Mouse (Mus musculus) limb, embryonic 10.5 days (tissue): Measurements from ENCODE around the gene Lrmp. TPM values are rescaled to one million over a fixed set of nuclear protein-coding genes. Genes with fewer than 3 reads are reported as not detected.
"Not testable (repeated sequence)": the region's sequence is repeated elsewhere in the genome, so short reads cannot be mapped to it uniquely, and the experiment has no call there.

Source experiments
- DNase-seq: peaks from one replicate; pipeline ENCODE4 v3.0.0-alpha.2; 2017; ENCODE audit warnings: low spot score
- H3K27ac ChIP-seq: fragments of 300-500 bp; sonication (generic); 2 replicates; pipeline ENCODE4 v1.5.1; 2016; ENCODE audit warnings: mild to moderate bottlenecking
- H3K27me3 ChIP-seq: fragments of 300-500 bp; sonication (generic); 2 replicates; pipeline ENCODE4 v1.6.1; 2016; ENCODE audit warnings: low read depth, mild to moderate bottlenecking; ENCODE audit not compliant: poor library complexity, severe bottlenecking
- H3K36me3 ChIP-seq: fragments of 300-500 bp; sonication (generic); 2 replicates; pipeline ENCODE4 v1.6.1; 2016; ENCODE audit warnings: mild to moderate bottlenecking, moderate library complexity
- H3K4me1 ChIP-seq: fragments of 300-500 bp; sonication (generic); 2 replicates; pipeline ENCODE4 v1.6.1; 2016
- H3K4me3 ChIP-seq: fragments of 300-500 bp; sonication (generic); 2 replicates; pipeline ENCODE4 v1.5.1; 2016; ENCODE audit warnings: mild to moderate bottlenecking, moderate library complexity
- H3K9me3 ChIP-seq: fragments of 300-500 bp; sonication (generic); replicated peaks from 2 replicates; pipeline ENCODE4 v1.6.1; 2016; ENCODE audit warnings: mild to moderate bottlenecking
- WGBS: fragments of 180-500 bp; shearing (Covaris S2); methylation state at CpG from one replicate; pipeline ENCODE4 v1.1.7; 2016; 5-methylcytosine and 5-hydroxymethylcytosine counted together
- polyA plus RNA-seq: library from polyadenylated mRNA; unstranded; fragments of >200 nt; fragmentation: Nextera tagmentation; extraction: Ambion mirVana; gene quantifications from 2 replicates; pipeline ENCODE4 v1.2.1, GENCODE M21; 2016

The Lrmp gene
- polyA plus RNA-seq, 1 experiment from 2014 or later, result 1.7 TPM

DNA sequence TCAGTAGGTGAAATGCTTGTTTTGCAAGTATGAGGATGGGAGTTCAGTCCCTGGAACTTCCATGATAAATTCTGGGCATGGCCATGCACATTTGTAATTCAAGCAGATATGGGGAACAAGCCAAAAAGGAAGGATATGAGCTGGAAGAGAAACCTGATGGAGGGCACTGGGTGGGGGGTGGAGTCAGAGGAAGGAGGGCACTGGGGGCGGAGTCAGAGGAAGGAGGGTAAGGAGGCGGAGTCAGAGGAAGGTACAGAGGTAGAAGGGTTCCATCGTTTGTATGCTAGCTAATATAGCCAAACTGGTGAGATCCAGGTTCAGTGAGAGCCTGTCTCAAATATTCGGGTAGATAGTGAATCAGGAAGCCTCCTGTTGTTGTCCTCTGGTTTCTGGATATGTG lies 14.1 kb downstream of the Lrmp start:
- H3K36me3 ChIP-seq, result no peaks in the 10 kb centered on the region
- H3K9me3 ChIP-seq, result no peaks in the 10 kb centered on the region
- no peak for DNase-seq
- no peaks in the 10 kb centered on the region for H3K27me3 ChIP-seq
- H3K4me3 ChIP-seq, result no peak overlapping the region
- H3K27ac ChIP-seq, result no peak overlapping the region
- 74% methylated on average over 4 of the region's 4 CpGs for WGBS
- 0 out of 2 replicates have a peak, but pooled peaks cover 3% of the 10 kb centered on the region for H3K4me1 ChIP-seq

DNA sequence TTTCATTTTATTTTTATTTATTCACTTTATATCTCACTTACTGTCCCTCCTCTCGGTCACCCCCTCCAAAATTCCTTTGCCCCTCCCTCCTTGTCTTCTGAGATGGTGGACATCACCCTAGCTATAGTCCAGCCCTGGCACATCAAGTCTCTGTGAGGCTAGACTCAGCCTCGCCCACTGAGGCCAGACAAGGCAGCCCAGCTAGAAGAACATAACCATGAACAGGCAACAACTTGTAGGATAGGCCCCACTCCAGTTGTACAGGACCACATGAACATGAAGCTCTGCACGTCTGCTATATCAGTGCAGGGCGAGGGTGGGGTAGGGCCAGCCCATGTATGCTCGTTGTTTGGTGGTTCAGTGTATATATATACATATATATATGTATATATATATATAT lies 16.5 kb downstream of the Lrmp start:
- 0 out of 2 replicates have a peak, but pooled peaks cover 3% of the 10 kb centered on the region for H3K4me1 ChIP-seq
- H3K4me3 ChIP-seq, result no peak overlapping the region

DNA sequence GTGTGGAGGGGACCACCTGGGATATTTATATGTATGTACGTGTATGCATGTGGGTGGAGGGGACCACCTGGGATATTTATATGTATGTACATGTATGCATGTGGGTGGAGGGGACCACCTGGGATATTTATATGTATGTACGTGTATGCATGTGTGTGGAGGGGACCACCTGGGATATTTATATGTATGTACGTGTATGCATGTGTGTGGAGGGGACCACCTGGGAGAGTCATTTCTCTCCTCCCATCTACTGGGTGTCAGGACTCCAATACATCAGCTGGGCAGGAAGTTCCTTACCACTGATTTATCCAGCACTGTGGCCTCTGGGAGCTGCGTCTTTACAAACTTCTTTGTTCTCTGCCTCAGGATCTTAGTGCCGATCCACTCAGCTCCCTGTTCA lies 17.5 kb downstream of the Lrmp start:
- not testable (repeated sequence) for H3K27ac ChIP-seq, DNase-seq, H3K4me1 ChIP-seq, H3K27me3 ChIP-seq, H3K4me3 ChIP-seq, H3K36me3 ChIP-seq, H3K9me3 ChIP-seq
- 83% methylated on average over 5 of the region's 5 CpGs for WGBS

More for the DNA sequence above, 16.5 kb downstream of the Lrmp start:
- 93% methylated on average over 5 of the region's 5 CpGs for WGBS
- Histone ChIP-seq H3K36me3 (no peaks in the 10 kb centered on the region), H3K27me3 (no peaks in the 10 kb centered on the region), H3K27ac (no peak overlapping the region), H3K9me3 (no peaks in the 10 kb centered on the region)
- no peak for DNase-seq

DNA sequence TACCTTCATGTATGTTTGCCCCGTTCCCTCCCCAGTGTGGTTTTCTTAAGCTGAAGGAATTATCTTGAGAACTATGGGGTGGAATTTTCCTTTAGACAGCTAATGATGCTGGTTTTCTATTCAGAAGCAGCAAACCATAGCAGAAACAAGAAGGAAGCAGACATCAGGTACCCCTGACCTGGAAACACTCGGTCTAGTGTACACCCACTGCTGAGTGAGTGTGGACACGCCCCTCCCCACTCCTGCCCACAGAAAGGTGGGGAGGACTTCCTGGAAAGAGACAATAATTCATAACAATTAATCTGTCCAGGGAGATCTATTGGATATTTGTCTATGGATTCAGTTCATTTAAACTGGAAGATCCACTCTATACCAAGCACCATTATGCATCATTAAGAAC lies 19.8 kb downstream of the Lrmp start:
- Histone ChIP-seq H3K4me3 (no peak overlapping the region), H3K36me3 (no peaks in the 10 kb centered on the region), H3K9me3 (no peaks in the 10 kb centered on the region), H3K4me1 (peaks cover 11% of the 10 kb centered on the region; the same call in 1 of the 2 replicates), H3K27me3 (no peaks in the 10 kb centered on the region), H3K27ac (no peak overlapping the region)
- 89% methylated on average over 3 of the region's 3 CpGs for WGBS
- DNase-seq, result no peak

DNA sequence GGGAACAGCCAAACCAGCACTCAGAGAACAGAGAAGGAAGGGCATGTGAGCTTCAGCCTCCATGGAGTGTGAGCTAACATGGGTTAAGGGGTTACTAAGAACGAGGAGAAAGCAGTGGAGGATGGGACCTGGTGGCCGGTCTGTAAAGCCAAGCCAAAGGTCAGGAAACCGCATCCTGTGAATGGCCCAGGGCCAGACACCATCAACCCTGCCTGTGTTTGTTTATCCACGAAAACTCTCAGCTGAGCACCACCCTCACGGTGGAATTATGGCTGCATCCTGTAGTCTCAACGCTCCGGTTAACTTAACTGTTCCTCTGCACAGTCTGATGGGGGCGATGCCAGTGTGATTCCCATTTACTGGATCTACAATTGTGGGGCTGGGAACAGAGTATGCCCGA lies 20.4 kb downstream of the Lrmp start:
- Histone ChIP-seq H3K4me1 (peaks cover 16% of the 10 kb centered on the region; the same call in 1 of the 2 replicates), H3K4me3 (no peak overlapping the region), H3K36me3 (no peaks in the 10 kb centered on the region), H3K27me3 (no peaks in the 10 kb centered on the region), H3K27ac (no peak overlapping the region), H3K9me3 (no peaks in the 10 kb centered on the region)
- WGBS, result 72% methylated on average over 9 of the region's 9 CpGs
- no peak for DNase-seq

DNA sequence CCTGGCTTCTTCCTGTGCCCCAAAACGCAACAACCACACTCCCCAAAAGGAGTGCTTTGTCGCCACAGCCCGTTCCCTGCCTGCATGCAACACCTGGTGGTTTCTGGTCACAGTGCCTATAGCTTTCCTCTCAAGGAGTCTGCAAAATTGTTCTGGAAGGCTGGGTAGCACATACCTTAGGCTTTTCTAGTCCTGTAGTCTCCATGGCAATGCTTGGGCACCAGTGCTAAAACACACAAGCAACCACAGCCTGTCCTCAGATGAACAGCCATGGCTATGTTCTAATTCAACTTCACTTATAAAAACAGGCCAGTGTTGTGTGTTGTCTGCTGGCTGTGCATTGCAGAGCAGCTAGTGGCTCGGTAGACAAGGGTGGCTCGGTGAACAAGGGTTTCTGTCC lies 21.4 kb downstream of the Lrmp start:
- Histone ChIP-seq H3K9me3 (no peaks in the 10 kb centered on the region), H3K4me1 (peaks cover 26% of the 10 kb centered on the region; the same call in 1 of the 2 replicates), H3K4me3 (no peak overlapping the region), H3K27me3 (no peaks in the 10 kb centered on the region), H3K36me3 (no peaks in the 10 kb centered on the region), H3K27ac (no peak overlapping the region)
- DNase-seq, result no peak
- WGBS, result 90% methylated on average over 5 of the region's 5 CpGs

DNA sequence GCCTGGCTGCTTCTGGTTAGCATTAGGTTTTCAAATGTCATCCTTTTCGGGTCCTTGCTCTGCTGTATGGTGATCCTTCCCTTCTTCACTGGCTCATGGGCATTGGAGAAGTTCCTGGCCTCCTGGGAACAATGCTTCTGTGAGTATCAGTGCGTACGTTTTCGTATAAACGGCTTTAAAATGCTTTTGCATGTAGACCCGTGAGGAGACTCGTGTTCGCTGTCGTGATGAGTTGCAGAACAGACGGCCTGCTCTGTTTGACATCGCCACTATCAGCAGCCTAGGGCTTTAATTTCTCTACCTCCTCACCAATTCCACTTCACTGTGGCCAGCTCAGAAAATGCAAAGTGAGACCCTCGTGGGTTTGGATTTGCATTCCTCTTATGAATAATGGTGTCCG lies 23.8 kb downstream of the Lrmp start:
- Histone ChIP-seq H3K36me3 (no peaks in the 10 kb centered on the region), H3K27ac (no peak overlapping the region), H3K4me3 (no peak overlapping the region), H3K4me1 (peaks cover 24% of the 10 kb centered on the region; the same call in 1 of the 2 replicates), H3K9me3 (no peaks in the 10 kb centered on the region), H3K27me3 (no peaks in the 10 kb centered on the region)
- WGBS, result 92% methylated on average over 13 of the region's 13 CpGs
- peak; percentile 22 for DNase-seq

DNA sequence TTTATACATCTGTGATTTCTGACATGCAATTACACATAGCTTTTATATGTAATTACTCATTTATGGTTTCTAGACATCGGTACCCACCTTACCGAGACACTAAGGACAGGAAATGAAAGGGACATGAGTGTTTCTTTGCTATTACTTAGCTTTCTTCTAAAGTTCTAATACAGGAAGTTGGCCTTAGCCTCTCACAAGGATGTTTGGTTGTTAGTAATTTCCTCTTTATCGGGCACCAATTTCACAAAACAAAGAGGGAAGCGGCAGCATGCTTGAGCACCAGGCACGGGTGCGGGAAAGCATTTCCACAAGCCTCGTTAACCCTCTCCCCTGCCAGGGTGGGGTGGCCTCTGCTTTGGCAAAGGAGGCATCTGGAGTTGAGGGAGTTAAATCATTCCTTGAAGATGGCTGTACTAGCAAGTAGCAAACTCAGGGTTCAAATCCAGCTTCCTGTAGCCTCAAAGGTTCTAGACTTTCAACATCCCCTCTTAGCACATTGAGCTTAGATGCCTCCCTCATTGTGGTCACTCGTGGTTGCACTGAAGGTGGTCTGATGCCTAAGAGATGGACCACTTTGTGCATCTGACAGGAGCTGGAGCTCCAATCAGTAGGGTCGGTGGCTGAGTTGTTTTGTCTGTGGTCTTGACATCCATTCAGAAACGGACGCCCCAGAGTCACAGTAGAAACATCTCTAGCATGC lies 24.5 kb downstream of the Lrmp start:
- WGBS, result 85% methylated on average over 11 of the region's 11 CpGs
- H3K4me3 ChIP-seq, result no peak overlapping the region
- no peak for DNase-seq
- H3K27me3 ChIP-seq, result no peaks in the 10 kb centered on the region
- H3K9me3 ChIP-seq, result no peaks in the 10 kb centered on the region
- H3K36me3 ChIP-seq, result no peaks in the 10 kb centered on the region
- H3K27ac ChIP-seq, result no peak overlapping the region
- H3K4me1 ChIP-seq, result peaks cover 24% of the 10 kb centered on the region; the same call in 1 of the 2 replicates

DNA sequence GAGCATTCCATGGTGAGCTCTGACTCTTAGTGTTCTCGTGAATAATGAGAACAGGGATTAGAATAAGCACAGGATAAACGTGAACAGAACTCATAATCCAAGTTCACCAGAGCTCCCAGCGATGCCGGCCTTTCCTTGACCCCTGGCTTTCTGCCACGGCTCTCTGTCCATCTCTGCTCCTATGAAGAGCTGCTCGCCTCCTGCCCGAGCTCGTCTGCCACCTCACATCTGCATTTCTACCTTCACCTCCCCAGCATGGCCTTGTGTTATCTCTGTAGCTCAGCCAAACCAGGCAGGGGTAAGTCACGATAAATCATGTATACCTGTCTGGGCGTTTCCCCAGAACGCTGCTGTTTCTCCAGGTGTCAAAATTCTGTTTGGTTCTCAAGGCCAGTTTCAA lies 25.3 kb downstream of the Lrmp start:
- Histone ChIP-seq H3K4me1 (peaks cover 24% of the 10 kb centered on the region; the same call in 1 of the 2 replicates), H3K4me3 (no peak overlapping the region), H3K9me3 (no peaks in the 10 kb centered on the region), H3K27ac (no peak overlapping the region), H3K27me3 (no peaks in the 10 kb centered on the region), H3K36me3 (no peaks in the 10 kb centered on the region)
- no peak for DNase-seq
- WGBS, result 78% methylated on average over 11 of the region's 11 CpGs

DNA sequence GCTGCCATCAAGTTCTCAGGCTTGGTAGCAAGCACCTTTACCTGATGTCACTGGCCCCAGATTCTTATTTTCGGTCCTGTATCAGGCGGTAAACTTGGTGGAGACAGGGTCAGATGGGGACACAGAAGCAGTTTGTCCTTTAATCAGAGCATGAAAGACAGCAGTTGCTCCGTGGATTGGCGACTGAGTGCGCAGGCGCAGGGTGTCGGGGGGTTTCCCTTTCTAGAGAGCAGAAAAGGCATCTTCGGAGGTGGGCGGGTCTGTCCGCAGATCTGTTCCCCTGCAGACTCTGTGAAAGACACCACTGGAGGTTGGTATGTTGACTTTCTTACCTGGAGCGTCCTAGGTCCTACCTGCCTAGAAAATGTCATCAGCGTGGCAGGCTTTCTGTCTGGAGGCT lies 26.4 kb downstream of the Lrmp start:
- Histone ChIP-seq H3K27ac (no peak overlapping the region), H3K36me3 (no peaks in the 10 kb centered on the region), H3K4me3 (no peak overlapping the region), H3K27me3 (no peaks in the 10 kb centered on the region), H3K4me1 (peaks cover 24% of the 10 kb centered on the region; the same call in 1 of the 2 replicates), H3K9me3 (no peaks in the 10 kb centered on the region)
- DNase-seq, result no peak
- WGBS, result 93% methylated on average over 12 of the region's 12 CpGs

DNA sequence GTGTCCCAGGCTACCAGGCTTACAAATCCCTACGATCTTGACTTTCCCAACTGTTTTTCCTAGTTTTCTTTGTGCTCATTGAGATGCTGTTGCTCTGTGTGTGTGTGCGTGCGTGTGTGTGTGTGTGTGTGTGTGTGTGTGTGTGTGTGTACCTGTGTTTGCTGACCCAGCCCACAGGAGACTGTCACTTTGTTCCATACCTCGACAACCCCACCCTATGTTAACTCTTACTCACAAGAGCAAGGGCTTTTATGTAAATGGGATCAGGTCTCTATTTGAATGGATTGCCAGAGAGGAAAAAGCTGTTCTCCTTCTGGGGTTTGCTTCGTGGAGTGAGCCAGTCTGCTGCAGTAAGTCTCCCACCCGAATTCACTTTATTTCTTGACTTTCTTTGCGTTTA lies 29.7 kb downstream of the Lrmp start:
- WGBS, result 74% methylated on average over 7 of the region's 7 CpGs

DNA sequence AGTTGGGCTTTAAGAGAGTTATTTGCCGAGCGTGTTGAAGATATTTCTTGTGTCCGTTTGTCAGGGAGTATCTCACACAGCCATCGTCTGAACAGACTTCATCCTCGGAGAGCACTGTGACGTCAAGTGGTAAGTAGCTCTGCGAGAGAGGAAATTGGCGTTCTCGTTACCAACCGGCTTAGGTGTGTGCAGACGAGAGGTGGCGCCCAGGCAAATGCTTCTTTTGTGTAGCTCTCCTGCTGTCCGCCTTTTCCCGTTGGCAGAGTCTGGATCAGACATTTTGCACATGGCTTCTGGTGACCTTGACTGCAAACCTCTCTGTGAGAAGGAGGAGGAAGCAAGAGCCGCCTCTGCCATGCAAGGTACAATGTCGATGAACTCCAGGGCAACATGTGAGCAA lies 32.3 kb downstream of the Lrmp start:
- H3K4me3 ChIP-seq, result no peak overlapping the region
- H3K4me1 ChIP-seq, result peaks cover 10% of the 10 kb centered on the region; the same call in 1 of the 2 replicates
- no peaks in the 10 kb centered on the region for H3K9me3 ChIP-seq
- H3K27me3 ChIP-seq, result no peaks in the 10 kb centered on the region
- 80% methylated on average over 16 of the region's 16 CpGs for WGBS
- no peak overlapping the region for H3K27ac ChIP-seq
- DNase-seq, result no peak
- H3K36me3 ChIP-seq, result no peaks in the 10 kb centered on the region

More for the DNA sequence above, 29.7 kb downstream of the Lrmp start:
- H3K4me1 ChIP-seq, result peaks cover 27% of the 10 kb centered on the region; the same call in 1 of the 2 replicates
- no peak for DNase-seq
- no peak overlapping the region for H3K4me3 ChIP-seq
- H3K36me3 ChIP-seq, result no peaks in the 10 kb centered on the region
- no peaks in the 10 kb centered on the region for H3K27me3 ChIP-seq
- H3K9me3 ChIP-seq, result no peaks in the 10 kb centered on the region
- H3K27ac ChIP-seq, result no peak overlapping the region

DNA sequence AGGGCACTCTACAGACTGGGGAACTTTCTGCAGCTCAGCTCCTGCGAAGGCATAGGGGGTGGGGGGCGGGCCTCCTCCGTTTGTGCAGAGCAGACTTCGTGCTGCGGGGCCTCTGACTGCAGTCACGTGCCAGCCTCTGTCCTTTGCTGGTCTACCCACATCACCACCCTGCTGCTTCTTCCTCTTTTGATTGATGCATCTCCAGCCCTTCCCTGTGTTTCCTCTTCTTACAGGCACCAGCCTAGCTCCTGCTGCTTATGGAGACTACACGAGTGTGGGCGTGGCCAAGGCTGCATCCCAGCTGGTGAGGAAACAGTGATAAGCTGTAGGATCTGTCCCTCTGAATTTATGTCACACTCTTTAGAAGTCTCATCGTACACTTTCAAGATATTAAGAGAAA lies 33.6 kb downstream of the Lrmp start:
- no peaks in the 10 kb centered on the region for H3K36me3 ChIP-seq
- H3K27me3 ChIP-seq, result no peaks in the 10 kb centered on the region
- H3K27ac ChIP-seq, result 0 out of 2 replicates have a peak overlapping the region, but pooled peaks have one; percentile 25
- no peak overlapping the region for H3K4me3 ChIP-seq
- WGBS, result 62% methylated on average over 9 of the region's 9 CpGs
- DNase-seq, result no peak
- H3K4me1 ChIP-seq, result peaks cover 10% of the 10 kb centered on the region; the same call in 1 of the 2 replicates
- H3K9me3 ChIP-seq, result no peaks in the 10 kb centered on the region
